Comparison of ENCODE assay signal across 10 mouse cellular contexts in the genomic region with DNA sequence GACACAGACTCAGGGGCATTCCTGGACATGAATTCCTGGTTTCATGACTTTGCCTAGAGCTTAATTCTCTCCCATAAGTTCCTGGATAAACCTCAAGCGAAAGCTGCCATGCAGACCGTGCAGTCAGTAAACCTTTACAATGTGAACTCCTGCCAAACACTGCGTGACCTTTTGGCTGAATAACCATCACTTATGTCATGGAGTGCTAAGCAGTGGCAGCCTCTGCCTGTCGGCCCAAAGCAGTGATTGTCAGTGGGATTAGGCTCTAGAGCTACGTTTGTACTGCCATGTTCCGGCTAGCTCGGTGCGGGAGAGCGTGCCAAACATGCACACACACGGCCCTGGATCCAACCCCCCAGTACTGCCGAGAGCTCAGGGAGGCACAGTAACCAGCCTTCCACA. TPM values are rescaled to one million over a fixed set of nuclear protein-coding genes. Genes with fewer than 3 reads are reported as not detected.
DNase-seq lines count a peak whose midpoint lies in the region; ATAC-seq lines count a peak whose summit lies in the region.
"Had no signal": no experiment of that assay in that cellular context is flagged by ENCODE, and none has a peak within 500 bp of the region (broad histone marks: within the 10 kb centered on the region; RNA-seq: fewer than 3 reads in every experiment).

No protein-coding gene starts in this region.

- 0 out of 2 replicates have a peak overlapping the region, but pooled peaks have one; percentile 2 for H3K27ac ChIP-seq in forebrain, embryonic 10.5 days
- H3K27ac ChIP-seq in forebrain, embryonic 15.5 days (replicated peaks): no peak overlapping the region
- H3K27ac ChIP-seq in midbrain, embryonic 13.5 days: no peak overlapping the region
- no peak overlapping the region for H3K27ac ChIP-seq in midbrain, embryonic 11.5 days (ENCODE audit: low read depth, low read length)
- 0 out of 2 replicates have a peak overlapping the region, but pooled peaks have one; percentile 18 for H3K27ac ChIP-seq in neural tube, embryonic 13.5 days (replicated peaks)

- no peak overlapping the region for H3K4me2 ChIP-seq in forebrain, embryonic 15.5 days (replicated peaks)
- no peak overlapping the region for H3K4me2 ChIP-seq in midbrain, embryonic 13.5 days (replicated peaks)
- no peak overlapping the region for H3K4me2 ChIP-seq in midbrain, embryonic 11.5 days
- no peak overlapping the region for H3K4me2 ChIP-seq in neural tube, embryonic 13.5 days

- ATAC-seq in forebrain, embryonic 15.5 days (replicated peaks): no peak
- ATAC-seq in midbrain, embryonic 13.5 days: 0 out of 2 replicates have a peak, but pooled peaks have one; percentile 40
- no peak for ATAC-seq in midbrain, embryonic 11.5 days (ENCODE audit: low FRiP score)
- ATAC-seq in neural tube, embryonic 13.5 days (ENCODE audit: low read depth): peak; percentile 40; the same call in 1 of the 2 replicates
- ATAC-seq: intestine, postnatal 0 days had no signal

- H3K9me3 ChIP-seq in forebrain, embryonic 10.5 days: no peaks in the 10 kb centered on the region
- H3K9me3 ChIP-seq in forebrain, embryonic 15.5 days: no peaks in the 10 kb centered on the region
- H3K9me3 ChIP-seq in midbrain, embryonic 13.5 days: no peaks in the 10 kb centered on the region
- H3K9me3 ChIP-seq in midbrain, embryonic 11.5 days (ENCODE audit: control insufficient read depth, low read length): no peaks in the 10 kb centered on the region
- no peaks in the 10 kb centered on the region for H3K9me3 ChIP-seq in neural tube, embryonic 13.5 days

- H3K27me3 ChIP-seq in forebrain, embryonic 10.5 days (ENCODE audit: poor library complexity, severe bottlenecking): no peaks in the 10 kb centered on the region
- no peaks in the 10 kb centered on the region for H3K27me3 ChIP-seq in forebrain, embryonic 15.5 days
- H3K27me3 ChIP-seq in midbrain, embryonic 13.5 days: no peaks in the 10 kb centered on the region
- no peaks in the 10 kb centered on the region for H3K27me3 ChIP-seq in midbrain, embryonic 11.5 days (ENCODE audit: control insufficient read depth, insufficient read depth, low read length)
- no peaks in the 10 kb centered on the region for H3K27me3 ChIP-seq in neural tube, embryonic 13.5 days

- WGBS in forebrain, embryonic 10.5 days: 77% methylated on average over 11 of the region's 11 CpGs
- 59% methylated on average over 11 of the region's 11 CpGs for WGBS in forebrain, embryonic 15.5 days
- WGBS in midbrain, embryonic 13.5 days: 52% methylated on average over 11 of the region's 11 CpGs
- WGBS in midbrain, embryonic 11.5 days: 54% methylated on average over 11 of the region's 11 CpGs
- 40% methylated on average over 11 of the region's 11 CpGs for WGBS in neural tube, embryonic 13.5 days

- H3K36me3 ChIP-seq in forebrain, embryonic 10.5 days (replicated peaks): no peaks in the 10 kb centered on the region
- no peaks in the 10 kb centered on the region for H3K36me3 ChIP-seq in forebrain, embryonic 15.5 days
- H3K36me3 ChIP-seq in midbrain, embryonic 13.5 days: no peaks in the 10 kb centered on the region
- H3K36me3 ChIP-seq in midbrain, embryonic 11.5 days (ENCODE audit: control insufficient read depth, insufficient read depth, low read length): no peaks in the 10 kb centered on the region
- no peaks in the 10 kb centered on the region for H3K36me3 ChIP-seq in neural tube, embryonic 13.5 days

- no peak overlapping the region for H3K9ac ChIP-seq in forebrain, embryonic 15.5 days (replicated peaks)
- no peak overlapping the region for H3K9ac ChIP-seq in midbrain, embryonic 13.5 days (replicated peaks)
- no peak overlapping the region for H3K9ac ChIP-seq in midbrain, embryonic 11.5 days (ENCODE audit: low read length)
- H3K9ac ChIP-seq in neural tube, embryonic 13.5 days: no peak overlapping the region

- DNase-seq in forebrain, embryonic 10.5 days (ENCODE audit: extremely low spot score, low spot score): no peak
- no peak for DNase-seq in midbrain, embryonic 11.5 days (ENCODE audit: low spot score, missing footprints)
- peak; percentile 20 for DNase-seq in embryo, embryonic 9.5 days (ENCODE audit: extremely low spot score)
- DNase-seq in right cerebral cortex, postnatal 4 days: no peak
- DNase-seq in urinary bladder, adult 18-20 months (ENCODE audit: low spot score in 2 of 2): no peak
- DNase-seq: thymus, adult 2 months had no signal

- no peak overlapping the region for H3K4me3 ChIP-seq in forebrain, embryonic 10.5 days
- H3K4me3 ChIP-seq in forebrain, embryonic 15.5 days: no peak overlapping the region
- no peak overlapping the region for H3K4me3 ChIP-seq in midbrain, embryonic 13.5 days (replicated peaks)
- H3K4me3 ChIP-seq in midbrain, embryonic 11.5 days (ENCODE audit: low read depth, low read length): no peak overlapping the region
- no peak overlapping the region for H3K4me3 ChIP-seq in neural tube, embryonic 13.5 days

- H3K4me1 ChIP-seq in forebrain, embryonic 10.5 days: peaks cover 41% of the 10 kb centered on the region
- H3K4me1 ChIP-seq in forebrain, embryonic 15.5 days: peaks cover 13% of the 10 kb centered on the region
- H3K4me1 ChIP-seq in midbrain, embryonic 13.5 days (replicated peaks): peaks cover 41% of the 10 kb centered on the region
- peaks cover 10% of the 10 kb centered on the region for H3K4me1 ChIP-seq in midbrain, embryonic 11.5 days (ENCODE audit: control insufficient read depth, insufficient read depth, low read length)
- peaks cover 46% of the 10 kb centered on the region for H3K4me1 ChIP-seq in neural tube, embryonic 13.5 days (replicated peaks)

RNA-seq across cellular contexts. Expression of gene Kif13a, which starts 18.6 kb away (rescaled TPM):
- 8.0 and 10.6 TPM in 2 replicates for polyA plus RNA-seq in forebrain, embryonic 10.5 days (2016; fragmentation: Nextera tagmentation; extraction: Ambion mirVana)
- polyA plus RNA-seq in forebrain, embryonic 15.5 days (2015; fragmentation: Nextera tagmentation; extraction: Ambion mirVana): 7.5 and 11.4 TPM in 2 replicates
- 9.6 and 10.1 TPM in 2 replicates for polyA plus RNA-seq in midbrain, embryonic 13.5 days (2015; fragmentation: Nextera tagmentation; extraction: Ambion mirVana)
- polyA plus RNA-seq in midbrain, embryonic 11.5 days (2014; fragmentation: Nextera tagmentation; extraction: Ambion mirVana): 15.5 and 16.1 TPM in 2 replicates
- polyA plus RNA-seq in neural tube, embryonic 13.5 days (2015; fragmentation: Nextera tagmentation; extraction: Ambion mirVana): 12.1 and 12.2 TPM in 2 replicates

Comparison
In these comparisons a context has a peak if more than half of its experiments do, and no peak if none do; other contexts are left out.
1. H3K27ac ChIP-seq: peak in forebrain, embryonic 10.5 days (single experiment) and neural tube, embryonic 13.5 days (single experiment); none in forebrain, embryonic 15.5 days (single experiment), midbrain, embryonic 13.5 days (single experiment) and midbrain, embryonic 11.5 days (single experiment).
2. ATAC-seq: peak in midbrain, embryonic 13.5 days (single experiment) and neural tube, embryonic 13.5 days (single experiment); none in forebrain, embryonic 15.5 days (single experiment) and midbrain, embryonic 11.5 days (single experiment).